Mouse (Mus musculus) urinary bladder, postnatal 14 days (tissue): ENCODE measurements at regions not wholly inside any gene's neighbourhood (a gene's known extent, or its start where the extent isn't known, plus 50 kb on each side); places are given as distances from the start of the nearest gene placed in this dataset.

ENCODE experiments used
- DNase-seq: peaks from one replicate; pipeline ENCODE4 v3.0.0; 2021; ENCODE audit warnings: low spot score

DNA sequence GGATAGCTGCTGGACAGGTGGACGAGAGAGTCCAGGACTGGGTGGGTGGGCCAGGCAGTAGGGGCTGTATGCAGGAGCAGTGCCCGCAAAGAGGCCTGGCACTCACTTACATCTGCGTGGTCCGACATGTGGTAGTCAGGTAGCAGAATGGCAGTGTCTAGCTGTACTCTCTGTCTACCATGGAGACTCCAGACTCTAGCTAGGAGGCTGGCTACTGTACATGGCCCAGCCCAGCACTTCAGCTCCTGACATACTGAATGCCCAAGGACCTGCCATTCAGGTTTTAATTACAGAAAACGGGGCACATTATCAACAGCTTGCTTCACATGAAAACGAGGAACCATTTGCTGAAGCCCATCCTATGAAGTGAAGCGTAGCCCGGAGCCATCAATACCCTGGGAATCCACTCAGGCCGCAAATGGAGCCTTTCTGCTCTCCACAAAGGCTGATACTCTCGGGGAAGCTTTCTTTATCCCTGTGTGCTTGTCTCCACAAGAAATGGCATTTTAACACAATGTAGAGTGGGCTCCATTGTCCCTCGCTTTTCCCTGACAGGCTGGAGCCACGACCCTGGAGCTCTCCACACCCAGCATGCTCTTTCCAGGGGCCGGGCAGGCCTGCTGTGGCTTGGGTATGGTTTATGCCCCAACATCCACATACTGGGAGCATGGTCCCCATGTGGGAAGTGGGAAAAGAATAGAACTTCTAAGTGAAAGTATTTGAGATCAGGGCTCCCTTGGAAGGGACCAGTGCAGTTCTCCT lies 110.6 kb upstream of the A530016L24Rik start:
- no peak for DNase-seq

DNA sequence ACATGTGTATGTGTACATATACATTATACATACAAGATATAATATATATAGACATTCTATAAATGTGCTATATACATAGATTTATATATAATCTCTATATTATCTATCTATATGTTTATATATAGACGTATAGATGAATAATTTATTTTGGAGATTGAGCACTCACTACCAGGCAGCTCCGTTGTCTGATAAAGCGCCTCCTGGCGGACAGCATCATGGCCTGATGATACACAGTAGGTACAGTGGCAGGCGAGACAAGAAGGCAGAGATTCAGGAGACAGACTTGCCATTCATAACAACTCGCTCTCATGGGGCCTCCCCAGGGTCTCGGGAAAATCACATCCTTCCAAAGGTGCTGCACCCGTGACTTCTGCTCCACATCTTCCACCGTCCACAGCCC lies 101.4 kb upstream of the A530016L24Rik start:
- no peak for DNase-seq

DNA sequence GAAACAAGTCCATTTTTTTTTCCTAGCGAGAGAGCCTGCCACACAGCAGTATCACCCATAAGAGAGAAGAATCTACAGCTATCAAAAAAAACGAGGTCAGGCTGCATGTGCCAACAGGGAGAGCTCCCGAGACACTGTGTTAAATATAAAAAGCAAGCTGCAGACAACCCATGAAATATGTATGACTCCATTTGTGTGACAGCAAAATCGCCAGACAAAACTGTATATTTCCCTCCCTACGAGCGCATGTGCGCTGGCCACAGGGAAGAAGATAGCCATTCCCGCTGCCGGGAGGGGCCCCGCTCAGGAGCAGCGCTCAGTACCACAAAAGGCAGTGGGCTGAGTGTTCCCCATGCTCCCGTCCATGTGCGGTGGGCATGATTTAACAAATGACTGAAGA lies 93.3 kb upstream of the A530016L24Rik start:
- no peak for DNase-seq

DNA sequence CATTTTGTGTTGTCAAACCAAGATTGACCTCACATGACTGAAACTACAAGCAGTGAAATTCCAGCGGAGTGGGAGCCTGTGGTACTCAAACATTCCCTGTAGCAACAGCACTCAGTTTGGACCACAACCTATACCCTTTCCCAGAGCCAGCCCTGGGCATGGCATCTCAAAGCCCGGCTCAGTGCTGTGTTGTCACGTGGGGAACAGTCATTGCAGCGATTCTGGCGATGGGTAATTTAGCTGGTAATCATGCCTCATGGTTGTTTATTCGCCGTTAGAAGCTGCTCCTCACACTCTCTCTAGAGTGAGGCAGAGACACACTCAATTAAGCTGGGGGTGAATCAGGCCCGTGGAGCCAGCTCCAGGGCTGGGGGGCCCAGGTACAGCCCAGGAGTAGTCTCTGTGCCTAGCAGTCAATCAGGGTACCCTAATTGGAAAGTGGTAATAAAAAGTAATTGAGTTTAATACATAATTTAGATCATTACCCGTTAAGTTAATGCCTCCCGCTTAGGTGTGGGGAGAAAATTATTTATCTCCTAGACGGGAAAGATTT lies 85.5 kb upstream of the A530016L24Rik start:
- no peak for DNase-seq

DNA sequence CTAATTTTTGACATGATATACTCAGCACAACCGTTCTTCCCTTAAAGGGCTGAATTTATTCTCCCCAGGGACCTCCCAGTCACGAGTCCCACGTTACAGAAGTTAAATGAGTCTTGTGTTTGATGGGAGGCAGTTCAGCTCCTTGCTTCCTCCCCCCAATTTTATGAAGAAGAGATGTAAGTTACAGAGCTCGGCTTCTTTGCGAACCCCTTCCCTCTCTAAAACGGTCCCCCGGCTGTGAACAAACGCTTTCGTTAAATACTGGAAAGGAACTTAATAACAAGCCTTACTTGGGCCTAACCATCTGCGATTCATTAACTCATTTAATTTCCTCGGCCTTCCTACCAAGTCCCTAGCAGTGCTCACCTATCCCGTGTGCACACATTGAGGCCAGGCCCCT lies 84.9 kb upstream of the A530016L24Rik start:
- no peak for DNase-seq

DNA sequence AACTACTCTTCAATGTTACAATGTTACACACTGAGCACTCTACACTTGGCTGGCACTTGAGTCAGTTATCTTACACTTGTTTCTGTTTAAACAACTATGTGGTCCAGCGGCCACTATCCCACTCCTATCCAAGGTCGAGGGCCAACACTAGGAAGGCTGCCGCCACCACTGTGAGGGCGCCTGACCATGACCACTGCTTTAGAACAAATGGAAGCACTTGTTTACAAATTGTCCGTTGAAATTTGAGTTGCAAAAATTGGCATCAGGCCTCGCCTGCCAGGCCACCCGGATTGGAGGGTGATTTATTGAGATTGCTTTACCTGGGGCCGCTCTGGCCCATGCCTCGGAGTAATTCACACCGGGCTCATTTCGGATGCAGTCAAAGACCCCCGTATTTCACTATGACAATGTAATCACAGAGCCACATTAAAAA lies 83.5 kb upstream of the A530016L24Rik start:
- no peak for DNase-seq

DNA sequence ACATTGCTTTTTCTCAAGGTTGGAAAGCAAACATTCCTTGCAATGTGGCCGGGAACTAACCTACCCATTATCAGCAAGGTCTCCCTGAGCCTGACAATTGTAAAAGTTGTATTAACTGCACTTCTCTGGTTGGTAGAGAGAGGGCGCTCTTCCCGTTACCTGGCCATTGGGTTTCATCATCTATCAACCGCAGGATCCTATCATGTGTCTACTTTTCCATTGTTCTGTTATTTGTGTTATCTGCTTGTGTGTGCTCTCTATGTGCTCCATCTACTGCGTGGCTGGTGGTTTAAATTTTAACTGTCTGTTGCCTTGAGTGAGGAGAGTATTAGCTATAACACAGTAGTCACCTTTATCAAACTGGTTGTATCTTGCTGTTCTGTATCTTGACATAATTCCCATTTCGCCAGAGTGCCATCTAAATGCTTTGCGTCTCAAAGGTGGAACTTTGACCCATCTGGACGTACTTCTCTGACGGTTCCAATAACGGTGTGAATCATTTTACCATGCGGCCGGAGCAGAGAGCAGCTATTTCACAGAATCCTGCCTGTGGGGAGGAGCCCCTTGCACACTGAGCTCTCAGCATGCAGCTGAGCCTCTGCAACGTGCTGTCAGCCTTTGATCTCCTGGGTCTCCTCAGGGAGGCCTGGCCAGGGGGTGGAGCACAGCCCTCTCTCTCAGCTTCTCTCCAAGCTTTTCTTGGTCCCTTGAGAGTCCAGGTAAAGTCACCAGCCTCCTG lies 77.5 kb upstream of the A530016L24Rik start:
- DNase-seq: no peak

DNA sequence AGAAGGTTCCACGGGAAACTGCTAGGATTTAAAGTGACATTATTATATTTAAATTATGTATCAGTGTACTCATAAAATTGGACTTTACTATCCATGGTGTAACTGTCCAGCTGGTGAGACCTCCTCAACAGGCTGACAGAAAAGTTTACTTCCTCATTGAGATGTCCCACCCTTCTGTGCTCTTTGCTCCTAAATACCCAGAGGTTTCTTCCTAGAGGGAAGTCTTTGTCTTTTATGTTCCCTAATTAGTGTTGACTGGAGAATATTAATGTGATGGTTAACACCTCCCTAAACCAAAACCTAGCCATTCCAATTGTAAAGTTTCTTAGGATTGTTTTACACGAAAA lies 76.9 kb upstream of the A530016L24Rik start:
- no peak for DNase-seq

DNA sequence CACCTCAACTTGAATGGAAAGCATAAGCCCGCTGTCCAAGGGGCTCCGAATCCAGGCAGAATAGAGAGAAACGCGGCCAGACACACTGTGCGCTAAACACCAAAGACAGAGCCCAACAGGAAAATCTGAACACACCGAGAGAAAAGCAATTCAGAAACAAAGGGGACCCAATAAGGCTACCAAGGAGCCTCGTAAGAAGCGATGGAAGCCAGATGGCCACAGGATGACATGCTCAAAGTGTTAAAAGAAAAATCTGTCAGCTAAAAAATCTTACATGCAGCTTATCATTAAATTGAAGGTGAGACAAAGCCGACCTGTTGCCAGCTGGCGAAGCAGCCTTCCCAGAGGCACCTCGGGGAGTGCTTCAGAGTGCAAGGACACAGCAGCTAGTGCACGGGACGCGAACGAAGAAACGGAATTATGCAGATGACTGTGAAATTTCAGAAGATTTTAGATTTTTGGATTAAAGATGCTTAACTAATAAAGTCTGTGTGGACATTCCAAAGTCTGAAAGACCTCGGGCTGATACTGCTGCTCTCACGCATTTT lies 73.2 kb upstream of the A530016L24Rik start:
- no peak for DNase-seq

DNA sequence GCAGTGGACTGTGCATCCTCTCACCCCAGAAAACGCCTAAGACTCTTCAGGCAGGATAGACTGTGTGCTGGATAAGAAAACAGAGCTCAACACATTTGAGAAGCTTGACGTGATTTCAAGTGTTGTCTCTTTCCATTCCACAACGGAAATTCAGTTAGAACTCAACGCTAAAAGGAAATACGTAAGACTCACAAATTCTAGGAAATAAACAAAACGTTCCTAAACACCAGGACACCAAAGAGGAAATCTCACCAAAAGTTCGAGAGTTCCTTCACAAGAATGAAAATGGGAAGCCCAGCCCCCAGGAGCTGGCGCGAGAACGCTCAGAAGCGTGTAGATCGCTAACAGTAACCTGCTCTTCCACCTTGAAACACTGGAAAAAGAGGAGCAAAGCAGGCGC lies 72.7 kb upstream of the A530016L24Rik start:
- no peak for DNase-seq

DNA sequence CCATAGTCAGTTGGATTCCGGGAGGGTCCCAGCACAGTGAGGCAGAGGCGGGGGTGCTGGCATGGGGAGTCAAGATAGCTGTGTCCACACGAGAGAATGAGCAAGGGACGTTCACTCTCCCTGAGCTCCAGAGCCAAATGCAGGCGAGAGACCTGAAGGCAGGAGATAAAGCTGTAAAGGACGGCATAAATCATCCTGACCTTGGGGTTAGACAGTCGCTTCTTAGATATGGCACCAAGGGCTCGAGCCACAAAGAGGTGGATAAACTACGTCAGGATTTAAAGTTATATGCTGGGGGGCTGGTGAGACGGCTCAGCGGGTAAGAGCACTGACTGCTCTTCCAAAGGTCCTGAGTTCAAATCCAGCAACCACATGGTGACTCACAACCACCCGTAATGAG lies 70.6 kb upstream of the A530016L24Rik start:
- DNase-seq: no peak

DNA sequence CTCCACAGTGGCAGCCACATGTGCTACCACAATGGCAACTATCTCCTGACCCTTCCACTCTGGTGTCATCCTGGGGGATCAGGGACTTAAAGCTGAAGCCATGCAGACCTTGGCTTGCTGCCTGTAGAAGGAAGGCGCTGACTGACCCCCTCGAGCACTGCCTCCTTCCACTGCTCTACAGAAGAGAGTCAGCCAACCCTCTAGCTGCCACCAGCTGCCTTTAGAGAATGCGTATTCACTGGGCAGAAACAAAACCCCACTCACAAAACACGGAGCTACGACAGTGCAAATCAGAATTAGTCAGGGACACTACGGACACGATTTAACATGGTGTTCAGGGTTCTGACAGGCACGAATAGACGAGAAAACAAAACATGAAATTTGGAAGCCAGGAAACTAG lies 67.1 kb upstream of the A530016L24Rik start:
- no peak for DNase-seq

DNA sequence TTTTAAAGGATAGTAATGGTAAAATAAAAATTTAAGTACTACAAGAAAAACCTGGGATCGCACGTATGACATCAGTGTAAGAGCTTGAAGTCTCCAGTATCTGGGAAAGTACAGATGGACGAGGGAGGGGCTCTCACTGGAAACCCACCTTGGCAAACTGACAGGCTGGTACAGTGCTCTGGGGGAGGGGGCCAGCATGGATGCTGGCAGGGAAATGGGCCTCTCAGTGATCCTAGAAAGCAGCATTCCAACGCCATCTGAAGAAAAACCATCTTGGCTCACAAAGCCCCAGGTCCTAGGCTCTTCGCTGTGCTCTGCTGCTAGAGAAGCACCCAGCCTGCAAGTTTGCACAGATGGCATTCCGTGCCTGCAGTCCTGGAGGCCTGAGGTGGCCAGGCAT lies 65.1 kb upstream of the A530016L24Rik start:
- no peak for DNase-seq

DNA sequence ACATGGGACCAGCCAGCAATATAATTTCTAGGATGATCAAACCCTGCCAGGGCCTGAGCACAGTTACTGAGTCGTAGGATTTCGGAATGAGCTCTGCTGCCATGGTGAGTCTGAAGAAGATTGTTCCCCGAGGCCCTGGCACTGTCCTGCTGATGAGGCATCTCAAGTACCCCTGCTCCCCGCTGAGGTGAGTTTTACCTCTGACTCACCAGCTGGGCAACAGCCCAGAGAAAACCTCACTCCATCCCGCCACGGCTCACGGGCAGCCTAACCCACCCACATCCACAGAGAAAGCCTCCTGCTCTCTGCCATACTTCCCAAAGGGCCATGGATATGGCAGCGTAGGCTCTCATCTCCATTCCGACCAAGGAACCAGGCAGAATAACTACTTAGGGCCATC lies 62.6 kb upstream of the A530016L24Rik start:
- DNase-seq: no peak

DNA sequence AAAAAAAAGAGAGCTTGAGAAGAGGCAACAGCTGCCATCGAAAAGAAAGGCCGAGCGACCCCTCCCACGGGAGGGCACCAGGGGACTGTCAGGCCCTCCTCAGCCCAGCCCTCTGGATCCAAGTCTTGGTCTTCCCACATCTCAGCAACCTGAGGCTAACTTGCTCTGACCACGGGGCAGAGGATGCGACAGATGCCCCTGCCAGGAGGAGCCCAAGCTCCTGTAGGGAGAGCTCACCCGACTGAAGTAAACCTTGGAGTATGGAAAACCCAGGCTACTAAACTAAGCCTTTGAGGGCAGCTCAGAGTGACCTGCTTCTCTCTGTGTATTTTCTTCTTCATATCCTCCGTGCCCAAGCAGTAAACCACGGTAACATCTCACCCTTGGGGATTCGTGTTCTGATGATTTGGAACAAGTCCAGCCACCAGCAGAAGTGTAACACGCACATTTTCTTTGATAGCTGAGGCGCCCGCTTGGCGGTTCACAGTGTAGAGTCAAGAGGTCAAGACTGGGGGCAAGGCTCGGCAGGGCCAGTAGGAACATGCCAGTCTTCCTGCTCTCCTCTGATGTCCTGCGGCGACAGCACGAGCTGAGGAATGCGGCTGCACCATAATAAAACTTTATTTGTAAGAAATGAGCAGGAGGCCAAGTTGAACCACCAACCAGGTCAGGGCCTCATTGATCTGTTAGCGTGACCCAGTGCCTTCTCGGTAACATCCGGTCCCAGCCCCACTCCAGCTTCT lies 59.0 kb upstream of the A530016L24Rik start:
- peak; percentile 9 for DNase-seq

DNA sequence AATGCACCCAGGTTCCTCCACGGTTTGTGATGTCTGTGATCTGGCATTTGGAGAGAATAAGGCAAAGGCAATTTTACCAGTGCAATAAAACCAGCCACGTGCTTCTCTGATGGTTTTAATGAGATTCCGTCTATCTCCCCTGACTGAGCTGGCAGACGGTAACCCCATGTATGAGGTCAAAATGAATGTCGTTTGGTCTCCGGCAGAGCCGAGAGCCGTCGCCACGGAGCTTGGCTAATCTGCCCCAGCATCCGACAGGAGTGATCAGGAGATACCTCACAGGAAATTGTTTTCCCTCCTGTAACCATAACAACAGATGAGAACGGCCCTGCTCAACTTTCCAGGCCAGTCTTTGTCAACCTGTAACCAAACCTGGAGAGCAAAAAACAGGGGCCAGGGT lies 55.9 kb upstream of the A530016L24Rik start:
- DNase-seq: no peak

DNA sequence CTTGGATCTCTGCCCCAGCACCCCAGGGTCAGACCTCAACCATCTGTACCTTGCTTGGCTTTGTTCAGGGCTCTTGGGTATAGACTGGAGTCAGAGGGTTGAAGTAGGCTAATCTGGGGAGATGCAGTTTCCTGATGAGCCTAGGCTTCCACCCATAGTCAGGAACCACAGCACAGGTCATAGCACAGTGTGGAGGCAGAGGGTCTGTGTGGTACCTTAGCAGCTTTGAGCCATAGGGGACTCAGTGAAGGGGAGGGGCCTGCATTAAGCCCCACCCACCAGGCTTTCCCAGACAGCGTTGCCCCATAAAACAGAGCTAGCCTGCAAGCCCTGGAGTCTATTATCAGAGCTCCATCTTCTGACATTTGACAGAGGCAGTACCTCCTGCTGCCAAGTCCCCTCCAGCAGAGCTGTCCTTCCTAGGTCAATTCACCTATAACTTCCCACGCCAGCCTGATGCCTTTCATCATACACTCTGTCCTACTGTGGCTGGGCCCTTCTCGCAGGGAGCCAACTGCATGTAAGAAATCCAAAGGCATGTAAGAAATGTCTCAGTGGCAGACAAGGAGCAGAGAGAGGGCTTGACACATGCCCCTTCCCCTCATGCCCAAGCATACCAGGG lies 54.5 kb upstream of the A530016L24Rik start:
- no peak for DNase-seq

DNA sequence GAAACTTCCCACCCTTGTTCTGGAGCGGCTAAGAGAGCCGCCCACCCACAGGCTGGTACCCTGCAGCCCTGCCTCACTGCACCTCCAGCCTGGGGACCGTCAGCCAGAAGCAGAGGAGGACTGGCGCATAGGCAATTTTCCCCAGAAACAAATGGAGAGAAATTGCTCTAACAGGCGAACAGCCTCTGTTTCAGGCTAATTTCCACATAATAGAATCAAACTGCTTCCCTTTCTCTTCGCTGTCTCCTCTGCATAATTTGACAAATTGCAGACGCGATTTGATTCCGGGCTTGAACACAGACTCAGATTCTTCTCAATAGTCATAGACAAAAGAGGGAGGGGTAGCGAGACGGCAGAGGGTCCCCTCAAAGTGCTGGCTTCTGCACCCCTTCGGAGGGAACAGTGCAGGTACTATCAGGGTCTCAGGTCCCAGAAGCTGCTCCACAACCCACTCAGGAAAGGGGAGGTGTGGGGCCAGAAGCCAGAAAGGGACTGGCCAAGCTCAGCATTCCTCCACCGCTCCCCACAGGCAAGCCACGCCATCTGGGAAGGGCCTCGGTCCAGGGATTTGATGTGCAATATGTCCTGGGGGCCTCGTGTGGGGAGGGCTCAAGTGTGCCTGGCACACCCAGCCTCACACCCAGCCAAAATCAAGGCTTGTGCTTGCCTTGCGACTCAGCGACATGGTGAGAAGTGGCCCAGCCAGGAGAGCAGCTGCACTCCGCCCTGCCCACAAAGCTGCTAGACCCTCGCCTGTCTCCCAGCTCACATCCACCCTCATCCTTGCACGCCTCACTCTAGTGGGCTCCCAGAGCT lies 53.7 kb upstream of the A530016L24Rik start:
- no peak for DNase-seq

DNA sequence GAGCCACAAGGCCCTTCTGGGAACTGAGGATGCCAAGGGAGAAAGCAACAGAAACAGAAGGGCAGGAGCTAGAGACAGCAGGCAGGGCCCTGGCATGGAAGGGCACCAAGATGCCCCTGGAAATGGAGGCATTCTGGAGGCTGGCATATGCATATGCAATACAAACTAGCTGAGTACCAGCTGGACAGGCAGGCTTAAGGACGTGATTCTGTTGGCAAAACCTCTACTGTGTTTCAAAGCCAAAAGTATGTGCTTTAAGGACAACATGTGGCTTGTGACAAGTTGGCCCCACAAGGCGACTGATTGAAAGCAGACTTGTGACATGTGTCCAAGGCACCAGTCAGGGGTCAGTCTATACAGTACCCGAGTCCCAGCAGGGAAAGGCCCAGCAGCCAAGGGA lies 52.2 kb upstream of the A530016L24Rik start:
- DNase-seq: no peak

DNA sequence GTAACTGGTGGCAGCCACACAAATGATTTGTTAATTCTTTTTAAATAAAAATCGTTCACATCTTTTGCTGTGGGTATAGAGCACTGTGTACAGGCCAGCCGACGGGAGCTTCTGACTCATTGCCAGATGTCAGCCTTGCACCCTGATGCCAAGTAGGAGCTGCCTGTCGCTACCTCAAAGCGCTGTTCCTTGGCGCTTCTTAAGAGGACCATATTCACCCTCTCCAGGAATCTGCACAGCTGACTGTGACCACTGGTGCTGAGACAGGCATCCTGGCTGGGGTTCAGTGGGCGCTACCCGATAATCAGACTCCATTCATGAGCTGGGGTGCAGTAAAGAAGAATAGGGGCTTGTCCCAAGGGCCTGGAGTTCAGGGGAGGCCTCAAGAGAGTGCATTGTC lies 51.0 kb upstream of the A530016L24Rik start:
- DNase-seq: no peak
